Mouse (Mus musculus) midbrain, embryonic 10.5 days (tissue): ENCODE results near the gene Ap1s3. TPM values are rescaled to one million over a fixed set of nuclear protein-coding genes. Genes with fewer than 3 reads are reported as not detected.
"Not testable (repeated sequence)": the region's sequence is repeated elsewhere in the genome, so short reads cannot be mapped to it uniquely, and the experiment has no call there.

Source experiments
- DNase-seq: peaks from one replicate; pipeline ENCODE4 v3.0.0-alpha.2; 2017; ENCODE audit warnings: low spot score
- H3K27ac ChIP-seq: fragments of 300-500 bp; sonication (generic); replicated peaks from 2 replicates; pipeline ENCODE4 v1.5.1; 2016; ENCODE audit warnings: mild to moderate bottlenecking
- H3K27me3 ChIP-seq: fragments of 300-500 bp; sonication (generic); 2 replicates; pipeline ENCODE4 v1.6.1; 2016; ENCODE audit warnings: low read depth, mild to moderate bottlenecking; ENCODE audit not compliant: poor library complexity, severe bottlenecking
- H3K36me3 ChIP-seq: fragments of 300-500 bp; sonication (generic); 2 replicates; pipeline ENCODE4 v1.6.1; 2016; ENCODE audit warnings: mild to moderate bottlenecking, moderate library complexity
- H3K4me1 ChIP-seq: fragments of 300-500 bp; sonication (generic); 2 replicates; pipeline ENCODE4 v1.6.1; 2016
- H3K4me3 ChIP-seq: fragments of 300-500 bp; sonication (generic); 2 replicates; pipeline ENCODE4 v1.5.1; 2016; ENCODE audit warnings: mild to moderate bottlenecking, moderate library complexity
- H3K9me3 ChIP-seq: fragments of 300-500 bp; sonication (generic); replicated peaks from 2 replicates; pipeline ENCODE4 v1.6.1; 2016; ENCODE audit warnings: mild to moderate bottlenecking
- WGBS: fragments of 180-500 bp; shearing (Covaris S2); methylation state at CpG from one replicate; pipeline ENCODE4 v1.1.7; 2016; 5-methylcytosine and 5-hydroxymethylcytosine counted together
- polyA plus RNA-seq: library from polyadenylated mRNA; unstranded; fragments of >200 nt; fragmentation: Nextera tagmentation; extraction: Ambion mirVana; gene quantifications from 2 replicates; pipeline ENCODE4 v1.2.1, GENCODE M21; 2016

The Ap1s3 gene
- polyA plus RNA-seq, 1 experiment from 2014 or later, result 0.26 TPM

GRCm38 (mm10) chr1:79616492-79616891, 55.3 kb downstream of the Ap1s3 start:
- H3K27ac ChIP-seq, result no peak overlapping the region
- H3K36me3 ChIP-seq, result peaks cover 5% of the 10 kb centered on the region
- WGBS, result 99% methylated on average over 2 of the region's 2 CpGs
- no peak overlapping the region for H3K4me3 ChIP-seq
- no peaks in the 10 kb centered on the region for H3K4me1 ChIP-seq
- no peak for DNase-seq
- no peaks in the 10 kb centered on the region for H3K27me3 ChIP-seq
- H3K9me3 ChIP-seq, result peaks cover 9% of the 10 kb centered on the region

- Histone ChIP-seq H3K36me3 (peaks cover 5% of the 10 kb centered on the region), H3K9me3 (peaks cover 9% of the 10 kb centered on the region), H3K27ac (no peak overlapping the region), H3K4me1 (no peaks in the 10 kb centered on the region), H3K4me3 (no peak overlapping the region), H3K27me3 (no peaks in the 10 kb centered on the region)
- 93% methylated on average over 6 of the region's 6 CpGs for WGBS
- no peak for DNase-seq
Measured at GRCm38 (mm10) chr1:79614456-79614855, 57.3 kb downstream of the Ap1s3 start.

DNA sequence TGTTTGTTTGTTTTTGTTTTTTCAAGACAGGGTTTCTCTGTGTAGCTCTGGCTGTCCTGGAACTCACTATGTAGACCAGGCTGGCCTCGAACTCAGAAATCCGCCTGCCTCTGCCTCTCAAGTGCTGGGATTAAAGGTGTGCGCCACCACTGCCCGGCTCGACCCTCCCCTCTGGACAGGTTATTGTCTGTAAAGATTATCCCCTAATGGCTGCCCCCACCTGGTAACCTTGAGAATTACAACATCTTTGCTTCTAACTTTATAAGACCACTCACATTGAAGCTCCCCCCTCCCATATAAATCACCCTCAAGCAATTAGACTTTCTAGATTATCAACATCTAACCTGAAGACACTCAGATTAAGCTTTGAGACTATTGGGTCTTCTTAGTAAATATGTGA, 60.5 kb downstream of the Ap1s3 start:
- not testable (repeated sequence) for H3K9me3 ChIP-seq, H3K4me3 ChIP-seq, H3K36me3 ChIP-seq, DNase-seq, H3K27me3 ChIP-seq, H3K4me1 ChIP-seq, H3K27ac ChIP-seq
- WGBS, result 90% methylated on average over 5 of the region's 5 CpGs

- not testable (repeated sequence) for DNase-seq
Measured at GRCm38 (mm10) chr1:79608856-79609255, 62.9 kb downstream of the Ap1s3 start.

DNA sequence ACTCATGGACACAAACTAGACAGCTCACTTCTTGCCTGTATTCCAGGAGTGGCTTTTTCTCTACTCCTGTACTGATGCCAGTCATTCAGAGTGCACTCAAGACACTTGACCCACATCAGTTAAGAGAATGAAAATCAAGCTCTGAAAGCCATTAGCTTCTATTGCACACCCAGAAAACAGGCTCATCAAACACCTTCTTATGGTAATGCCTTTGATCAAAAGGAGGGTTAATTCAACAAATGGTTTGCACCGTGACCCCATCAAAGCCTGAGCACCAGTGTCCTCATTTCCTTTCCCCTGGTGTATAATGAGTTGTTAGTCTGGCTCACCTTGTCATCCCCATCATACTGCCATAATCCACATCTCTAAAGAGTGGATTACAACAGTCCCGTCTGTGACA, 69.3 kb downstream of the Ap1s3 start:
- Histone ChIP-seq H3K4me3 (no peak overlapping the region), H3K4me1 (peaks cover 18% of the 10 kb centered on the region), H3K27ac (no peak overlapping the region), H3K36me3 (no peaks in the 10 kb centered on the region), H3K27me3 (no peaks in the 10 kb centered on the region), H3K9me3 (0 out of 2 replicates have a peak, but pooled peaks cover 4% of the 10 kb centered on the region)
- DNase-seq, result no peak
- 44% methylated on average over 2 of the region's 2 CpGs for WGBS

More at GRCm38 (mm10) chr1:79608856-79609255, 62.9 kb downstream of the Ap1s3 start:
- H3K4me1 ChIP-seq, H3K36me3 ChIP-seq, H3K9me3 ChIP-seq, H3K4me3 ChIP-seq, H3K27ac ChIP-seq, H3K27me3 ChIP-seq: not testable (repeated sequence)
- WGBS, result 89% methylated on average over 5 of the region's 5 CpGs

DNA sequence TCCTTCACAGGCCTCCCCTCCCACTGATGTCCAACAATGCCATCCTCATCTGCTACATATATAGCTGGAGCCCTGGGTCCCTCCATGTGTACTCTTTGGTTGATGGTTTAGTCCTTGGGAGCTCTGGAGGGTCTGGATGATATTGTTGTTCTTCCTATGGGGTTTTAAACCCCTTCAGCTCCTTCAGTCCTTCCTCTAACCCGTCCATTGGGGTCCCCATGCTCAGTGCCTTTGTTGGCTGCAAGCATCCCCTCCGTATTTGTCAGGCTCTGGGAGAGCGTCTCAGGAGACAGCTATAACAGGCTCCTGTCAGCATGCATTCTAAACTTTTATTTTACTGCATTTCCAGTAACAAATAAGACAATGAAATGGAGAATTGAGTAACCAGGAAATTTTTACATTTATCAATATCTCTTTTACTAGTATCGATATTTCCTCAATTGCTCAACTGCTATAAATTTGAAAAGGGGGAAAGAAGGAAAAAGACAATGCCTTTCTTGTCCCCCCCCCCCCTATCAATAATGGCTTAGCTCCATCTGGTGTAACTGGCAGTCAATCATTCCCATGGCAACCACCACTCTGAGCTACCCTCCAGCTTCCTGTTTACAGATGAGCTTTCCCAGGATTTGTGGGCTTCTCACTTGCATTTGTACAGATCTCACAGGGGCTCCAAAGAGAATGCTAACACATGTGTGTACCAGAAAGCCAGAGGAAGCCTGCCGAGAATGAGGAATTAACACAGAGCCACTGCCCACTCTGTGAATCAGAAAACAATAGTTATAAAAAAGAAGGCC, 73.2 kb downstream of the Ap1s3 start:
- Histone ChIP-seq H3K4me3 (no peak overlapping the region), H3K27ac (peak overlapping the region; percentile 81), H3K27me3 (no peaks in the 10 kb centered on the region), H3K4me1 (peaks cover 18% of the 10 kb centered on the region), H3K9me3 (0 out of 2 replicates have a peak, but pooled peaks cover 4% of the 10 kb centered on the region), H3K36me3 (no peaks in the 10 kb centered on the region)
- DNase-seq, result peak; percentile 42
- WGBS, result 52% methylated on average over 5 of the region's 5 CpGs

GRCm38 (mm10) chr1:79592721-79593277, 79.0 kb downstream of the Ap1s3 start:
- 90% methylated on average over 4 of the region's 4 CpGs for WGBS
- DNase-seq, result no peak
- Histone ChIP-seq H3K4me1 (no peaks in the 10 kb centered on the region), H3K27ac (no peak overlapping the region), H3K4me3 (no peak overlapping the region), H3K36me3 (no peaks in the 10 kb centered on the region), H3K27me3 (no peaks in the 10 kb centered on the region), H3K9me3 (no peaks in the 10 kb centered on the region)

GRCm38 (mm10) chr1:79591091-79591490, 80.7 kb downstream of the Ap1s3 start:
- Histone ChIP-seq H3K27me3 (no peaks in the 10 kb centered on the region), H3K27ac (no peak overlapping the region)
- 95% methylated on average over 1 of the region's 1 CpGs for WGBS

GRCm38 (mm10) chr1:79589971-79590763, 81.6 kb downstream of the Ap1s3 start:
- Histone ChIP-seq H3K4me3 (no peak overlapping the region), H3K27ac (no peak overlapping the region), H3K4me1 (peaks cover 4% of the 10 kb centered on the region), H3K9me3 (no peaks in the 10 kb centered on the region), H3K27me3 (no peaks in the 10 kb centered on the region), H3K36me3 (no peaks in the 10 kb centered on the region)
- no peak for DNase-seq
- WGBS, result 91% methylated on average over 4 of the region's 4 CpGs

More at GRCm38 (mm10) chr1:79591091-79591490, 80.7 kb downstream of the Ap1s3 start:
- Histone ChIP-seq H3K4me3 (no peak overlapping the region), H3K4me1 (peaks cover 4% of the 10 kb centered on the region), H3K36me3 (no peaks in the 10 kb centered on the region), H3K9me3 (no peaks in the 10 kb centered on the region)
- DNase-seq, result no peak

DNA sequence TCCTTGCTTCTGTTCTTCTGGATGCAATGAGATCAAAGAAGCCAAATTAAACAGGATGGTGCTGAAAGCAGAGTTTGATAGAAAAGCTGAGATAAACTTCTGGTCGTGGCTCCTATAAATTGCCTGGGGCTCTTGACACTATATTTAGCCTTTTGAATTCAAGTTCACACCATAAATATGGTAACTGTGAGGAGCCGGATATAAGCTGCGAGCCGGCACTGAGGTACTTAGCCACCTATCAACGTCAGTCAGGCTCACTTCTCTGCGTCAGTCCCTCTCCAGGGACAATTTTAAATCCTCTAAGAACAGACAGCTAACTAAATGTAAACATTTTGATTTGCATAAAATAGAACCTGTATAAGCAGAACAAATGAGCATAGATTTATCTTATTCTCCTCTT, 82.3 kb downstream of the Ap1s3 start:
- WGBS, result 86% methylated on average over 6 of the region's 6 CpGs
- no peaks in the 10 kb centered on the region for H3K27me3 ChIP-seq
- H3K4me3 ChIP-seq, result no peak overlapping the region
- H3K27ac ChIP-seq, result no peak overlapping the region
- no peaks in the 10 kb centered on the region for H3K36me3 ChIP-seq
- H3K9me3 ChIP-seq, result no peaks in the 10 kb centered on the region
- DNase-seq, result no peak
- peaks cover 4% of the 10 kb centered on the region for H3K4me1 ChIP-seq

DNA sequence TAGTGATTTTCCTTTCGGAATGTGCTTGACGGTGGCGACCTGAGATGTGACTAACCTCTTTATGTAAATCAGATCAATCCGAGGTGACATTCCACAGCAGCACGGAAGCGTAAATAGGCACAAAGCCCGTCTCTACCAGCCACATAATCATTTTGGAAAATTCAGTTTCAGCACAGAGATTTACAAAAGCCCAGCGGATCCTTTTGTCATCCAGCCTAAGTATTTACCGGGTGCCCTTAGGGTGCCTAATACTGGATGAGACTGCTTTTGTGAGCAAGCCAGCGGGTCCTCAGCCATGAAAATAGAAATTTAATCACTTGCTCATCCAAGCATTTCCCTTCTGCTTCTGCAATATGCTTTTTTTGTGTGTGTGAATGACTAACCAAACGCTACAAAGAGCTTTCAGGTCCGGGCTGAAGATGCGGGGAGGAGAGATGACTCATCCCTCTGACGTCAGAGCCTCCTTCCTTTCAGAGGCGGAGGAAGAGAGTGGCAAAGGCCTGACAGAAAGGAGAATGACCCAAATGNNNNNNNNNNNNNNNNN, 90.6 kb downstream of the Ap1s3 start:
- H3K27me3 ChIP-seq, result peaks cover 9% of the 10 kb centered on the region
- peak; percentile 71 for DNase-seq
- H3K36me3 ChIP-seq, result no peaks in the 10 kb centered on the region
- peaks cover 21% of the 10 kb centered on the region for H3K4me1 ChIP-seq
- WGBS, result under 1% methylated on average over 15 of the region's 15 CpGs
- H3K9me3 ChIP-seq, result no peaks in the 10 kb centered on the region
- H3K27ac ChIP-seq, result peak overlapping the region; percentile 75
- peak overlapping the region; percentile 52 for H3K4me3 ChIP-seq

GRCm38 (mm10) chr1:79577357-79577756, 94.4 kb downstream of the Ap1s3 start:
- no peak for DNase-seq
- WGBS, result 88% methylated on average over 3 of the region's 3 CpGs
- Histone ChIP-seq H3K4me3 (no peak overlapping the region), H3K9me3 (no peaks in the 10 kb centered on the region), H3K4me1 (peaks cover 19% of the 10 kb centered on the region), H3K36me3 (no peaks in the 10 kb centered on the region), H3K27ac (no peak overlapping the region), H3K27me3 (peaks cover 2% of the 10 kb centered on the region)
